Mouse (Mus musculus) frontal cortex, adult 2 months (tissue): Measurements from ENCODE around the gene Stab2. TPM values are rescaled to one million over a fixed set of nuclear protein-coding genes. Genes with fewer than 3 reads are reported as not detected.

Experiments
- DNase-seq, 2 experiments: peaks; one replicate each; pipeline ENCODE4 v3.0.0; 2022; ENCODE audit warnings: low spot score in 1 of 2; ENCODE audit errors: extremely low spot score in 1 of 2
- polyA plus RNA-seq: library from polyadenylated mRNA; depleted of rRNA; stranded (reverse); fragments of >200 nt; gene quantifications from 2 replicates; pipeline ENCODE4 v1.2.3, GENCODE M21; 2012

The Stab2 gene
- polyA plus RNA-seq, 1 experiment = 0.08 TPM

DNA sequence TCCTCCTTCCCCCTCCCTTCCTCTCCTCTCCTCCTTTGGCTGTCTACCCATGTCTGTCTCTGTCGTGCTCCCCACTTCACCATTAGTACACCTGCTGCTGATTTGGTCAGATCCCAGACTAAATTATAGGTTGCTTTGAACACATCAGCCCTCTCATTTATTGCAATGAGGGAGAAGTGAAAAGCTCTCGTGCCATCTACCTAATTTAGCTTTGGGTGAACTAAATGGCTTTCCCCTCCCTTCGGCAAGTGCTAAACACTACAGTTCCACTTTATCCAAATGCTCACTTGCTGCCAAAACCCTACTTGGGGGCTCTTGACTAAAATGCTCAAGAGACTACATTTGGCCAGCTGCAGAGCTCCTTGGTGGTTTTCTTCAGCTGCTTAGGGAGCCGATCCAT, 171.0 kb downstream of the Stab2 start:
- no peak for DNase-seq

DNA sequence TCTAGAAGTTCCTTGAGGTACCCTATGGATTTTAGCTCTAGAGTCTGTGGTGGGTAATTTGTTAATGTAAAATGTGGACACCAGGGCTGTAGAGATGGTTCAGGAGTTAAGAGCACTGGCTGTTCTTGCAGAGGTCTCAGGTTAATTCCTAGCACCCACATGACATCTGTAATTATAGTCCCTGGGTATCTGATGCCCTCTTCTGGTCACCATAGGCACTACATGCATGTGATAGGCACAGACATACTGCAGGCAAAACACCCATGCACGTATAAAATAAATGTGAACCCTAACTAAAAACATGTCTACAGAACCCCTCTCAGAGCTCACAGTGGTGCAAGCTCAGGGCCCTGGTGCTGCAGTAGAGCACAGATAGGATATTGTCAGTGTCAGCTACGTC, 178.3 kb downstream of the Stab2 start:
- DNase-seq = no peak

DNA sequence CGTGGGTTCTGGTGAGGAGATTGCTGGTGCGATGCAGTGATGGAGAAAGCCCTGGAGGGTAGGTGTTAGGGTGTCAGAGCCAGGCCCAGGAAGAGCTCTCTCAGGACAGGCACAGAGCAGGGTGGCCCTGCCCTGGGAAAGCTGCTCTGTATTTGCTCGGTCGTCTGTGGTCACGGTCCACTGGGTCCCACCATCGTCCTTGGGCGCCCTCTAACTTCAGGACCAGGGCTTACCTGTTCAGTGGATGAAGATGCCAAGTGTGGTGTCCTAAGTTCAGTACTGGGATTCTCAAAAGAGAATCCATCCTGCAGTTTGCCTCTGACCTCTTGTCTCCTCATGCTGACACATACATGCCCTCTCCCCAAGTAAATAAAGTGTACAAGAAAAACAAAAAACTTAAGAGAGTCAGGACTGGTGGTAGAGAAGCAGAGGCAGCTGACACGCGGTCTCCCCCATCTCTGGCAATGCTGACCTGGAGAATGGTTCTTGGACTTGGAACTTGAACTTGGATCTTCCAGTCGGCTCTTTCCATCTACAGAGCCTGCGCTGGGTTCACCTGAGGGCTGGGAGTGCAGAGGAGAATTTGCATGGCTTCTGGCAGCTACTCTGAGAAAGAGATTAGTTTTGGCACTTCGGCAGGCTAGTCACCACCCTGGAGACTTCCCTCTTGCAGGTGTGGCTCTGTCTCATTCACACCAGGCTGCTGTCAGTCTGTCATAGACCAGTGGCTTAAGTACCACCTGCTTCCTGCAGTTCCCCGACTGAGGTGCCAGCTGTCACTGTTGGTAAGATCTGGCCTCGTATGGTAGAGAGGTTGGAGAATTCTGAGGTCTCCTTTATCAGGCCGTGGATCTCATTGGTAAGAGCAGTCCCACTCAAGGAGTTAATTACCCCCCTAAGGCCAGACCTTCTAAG, 179.3 kb downstream of the Stab2 start:
- no peak for DNase-seq

DNA sequence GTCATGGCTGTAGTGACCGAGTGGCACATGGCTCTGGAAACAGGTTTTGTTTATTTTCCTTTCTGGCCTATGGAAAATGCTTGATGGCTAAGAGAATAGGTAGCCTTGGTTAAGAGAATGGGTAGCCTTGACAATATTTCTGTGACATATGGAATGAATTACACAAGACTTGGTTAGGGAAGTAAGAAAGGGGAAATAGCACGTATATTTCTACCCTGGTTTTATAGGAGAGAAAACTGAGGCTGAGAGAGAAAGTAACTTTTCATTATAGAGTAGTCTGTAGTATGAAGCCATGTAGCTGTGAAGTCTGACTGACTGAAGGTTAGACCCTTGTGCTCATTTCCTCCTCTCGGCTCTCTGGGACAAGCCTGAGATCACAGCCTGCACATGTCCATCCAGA, 180.9 kb downstream of the Stab2 start:
- no peak for DNase-seq

DNA sequence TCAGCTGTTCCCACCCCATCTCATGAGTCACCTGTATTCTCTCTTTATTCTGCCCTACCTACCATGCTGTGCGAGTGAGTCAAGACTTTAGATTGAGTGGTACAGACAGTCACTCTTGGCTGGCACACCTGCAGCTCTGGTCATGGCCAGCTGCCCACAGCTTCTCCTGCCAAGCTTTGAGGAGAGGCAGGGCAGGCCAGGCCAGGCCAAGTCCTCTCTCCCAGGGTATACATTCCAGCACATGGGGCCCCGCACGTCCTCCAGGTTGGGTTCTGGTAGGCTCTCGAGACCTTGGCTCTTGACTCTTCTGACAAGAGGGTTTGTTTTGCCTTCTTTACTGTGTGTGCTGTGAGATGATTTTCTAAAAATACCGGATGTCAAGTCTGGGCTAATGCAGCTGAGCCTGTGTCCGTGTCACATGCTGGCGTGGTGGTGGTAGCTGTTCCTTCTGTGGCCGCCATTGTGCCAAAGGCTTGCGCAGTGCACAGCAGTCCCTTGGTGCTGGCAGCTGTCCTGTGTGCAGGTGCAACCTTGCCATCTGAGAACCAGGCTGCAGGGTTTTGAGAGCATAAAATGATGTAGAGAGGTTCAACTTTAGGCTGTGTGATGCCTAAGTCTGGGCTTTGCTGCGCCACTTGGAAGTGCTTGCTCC, 181.8 kb downstream of the Stab2 start:
- no peak for DNase-seq

DNA sequence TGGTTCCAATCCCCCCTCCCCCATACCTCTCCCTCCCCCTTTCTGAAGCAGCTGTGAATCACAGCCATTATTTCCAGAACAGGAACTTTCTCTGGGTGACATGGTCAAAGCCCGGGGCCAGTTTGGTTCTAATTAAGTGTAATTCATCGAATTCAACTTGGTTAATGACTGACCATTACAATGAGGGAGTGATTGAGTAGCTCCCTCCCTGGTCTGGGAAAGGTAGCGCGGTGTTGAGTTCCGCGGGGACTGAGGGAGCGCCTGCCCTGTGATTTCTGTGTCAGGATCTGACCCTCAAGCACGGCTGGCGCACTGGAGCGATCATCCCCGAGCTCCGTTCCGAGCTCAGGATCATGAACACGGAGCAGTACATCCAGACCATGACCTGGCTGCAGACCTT, 183.0 kb downstream of the Stab2 start:
- DNase-seq = no peak

DNA sequence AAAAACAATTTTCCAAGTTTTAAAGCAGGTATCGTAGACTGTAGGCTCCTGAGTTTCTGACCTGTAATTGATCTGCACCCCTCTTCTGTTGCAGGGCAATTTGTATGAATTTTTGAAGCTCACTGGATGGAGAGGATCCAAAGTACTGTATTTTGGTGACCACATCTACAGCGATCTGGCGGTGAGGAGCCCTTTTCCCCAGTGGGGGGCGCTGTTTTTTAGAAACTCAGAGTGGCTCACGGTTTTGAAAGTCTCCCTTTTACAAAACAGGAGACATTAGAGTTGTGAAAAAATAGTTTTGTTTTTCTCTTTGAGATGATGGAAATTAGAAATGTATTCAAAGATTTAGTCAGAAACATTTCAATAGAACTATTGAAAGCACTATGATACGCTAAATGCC, 183.7 kb downstream of the Stab2 start:
- DNase-seq = no peak

DNA sequence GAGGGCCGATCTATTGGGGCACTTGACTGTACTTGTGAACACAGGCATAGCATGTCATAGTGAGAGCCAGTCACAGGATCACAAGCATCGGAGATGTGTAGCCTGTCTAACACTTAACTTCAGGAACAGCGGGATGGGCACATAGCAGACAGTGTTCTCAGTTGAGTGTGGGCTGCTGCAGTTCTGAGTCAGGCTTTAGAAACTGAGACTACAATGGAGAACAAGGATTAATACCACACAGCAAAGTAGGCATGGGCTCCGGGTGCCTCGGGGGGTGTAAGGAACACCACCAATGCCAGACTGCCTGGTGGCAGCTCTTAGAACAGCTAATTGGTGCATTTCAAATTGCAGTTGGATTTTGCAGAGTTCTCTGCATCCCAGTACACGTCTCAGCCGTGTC, 186.8 kb downstream of the Stab2 start:
- DNase-seq = peak in 1 of 2 experiments; percentile 17

DNA sequence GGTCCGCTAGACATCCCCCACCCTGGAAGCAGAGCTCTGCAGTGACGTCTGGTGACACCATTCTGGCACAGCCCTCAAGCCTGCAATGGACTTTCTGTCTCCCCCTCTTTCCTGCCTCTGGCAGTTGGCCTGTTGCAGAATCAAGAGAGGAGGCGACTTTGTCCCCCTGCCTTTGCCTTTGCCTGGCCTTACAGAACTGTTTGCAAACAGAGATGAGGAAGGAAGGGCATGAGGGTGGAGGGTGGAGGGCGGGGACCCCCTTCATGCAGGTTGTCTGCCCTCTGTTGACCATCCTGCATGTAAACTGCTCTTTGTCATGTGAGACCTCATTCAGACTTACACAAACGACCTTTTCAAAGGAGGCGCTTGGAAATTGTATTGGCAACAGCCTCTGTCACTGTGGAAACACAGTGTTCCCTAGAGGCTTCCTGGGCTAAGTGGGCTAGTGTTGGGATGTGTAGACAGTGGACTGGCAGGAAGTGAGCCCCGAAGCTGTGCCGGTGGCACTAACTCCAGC, 188.1 kb downstream of the Stab2 start:
- peak in 1 of 2 experiments; percentile 33 for DNase-seq

DNA sequence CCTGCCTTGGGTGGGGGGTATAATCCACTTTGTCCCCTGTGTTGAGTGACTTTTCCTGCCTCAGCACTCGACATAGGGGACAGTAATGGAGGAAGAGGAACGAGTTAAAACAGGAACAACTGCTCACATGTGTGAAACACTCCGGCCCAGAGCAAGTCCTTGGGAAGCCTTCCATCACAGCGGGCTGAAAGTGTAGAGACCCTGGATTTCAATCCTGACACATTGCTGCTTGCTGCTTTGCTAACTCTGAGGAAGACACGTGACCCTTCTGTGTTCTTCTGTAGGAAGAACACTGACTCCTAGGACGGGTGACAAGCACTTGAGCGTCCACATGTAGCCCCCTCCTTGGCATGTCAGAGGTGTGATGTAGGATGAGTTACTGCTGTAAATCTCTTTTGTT, 192.7 kb downstream of the Stab2 start:
- no peak for DNase-seq

DNA sequence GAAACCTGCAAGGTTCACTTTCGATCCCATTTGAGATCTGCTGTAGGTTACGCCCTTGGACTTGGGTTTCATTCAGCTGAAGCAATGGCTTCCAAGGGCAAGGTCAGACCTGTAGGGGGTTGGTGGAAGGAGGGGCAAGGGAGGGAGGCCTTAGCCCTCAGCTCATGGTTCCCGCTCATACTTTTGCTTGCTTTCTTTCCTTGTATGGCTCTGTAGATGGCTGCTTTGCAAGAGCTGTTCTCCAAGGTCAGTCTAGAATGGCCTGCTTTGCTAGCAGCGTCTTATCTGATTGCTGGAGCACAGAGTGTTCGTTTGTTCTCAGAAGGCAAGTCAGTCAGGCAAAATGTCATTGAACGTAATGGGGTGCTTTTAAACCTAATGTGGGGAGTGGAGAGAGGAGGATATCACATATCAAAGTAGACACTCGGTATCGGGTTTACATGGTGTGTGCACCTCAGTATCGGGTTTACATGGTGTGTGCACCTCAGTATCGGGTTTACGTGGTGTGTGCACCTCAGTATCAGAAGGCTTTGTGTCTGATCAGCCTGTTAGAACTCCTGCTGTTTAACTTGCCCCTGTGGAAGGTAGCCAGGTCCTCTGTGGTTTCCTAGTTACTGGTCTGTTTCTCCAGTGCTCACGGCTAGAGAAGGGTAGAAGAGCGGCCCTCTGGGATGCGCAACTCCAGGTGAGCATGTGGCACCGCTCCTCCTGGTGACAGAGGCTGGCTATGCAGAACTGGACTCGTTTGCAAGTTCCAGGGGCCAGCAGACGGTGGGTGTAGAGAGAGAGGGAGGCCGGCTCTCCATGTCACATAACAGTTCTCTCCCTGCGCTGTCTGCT, 193.3 kb downstream of the Stab2 start:
- DNase-seq = no peak

DNA sequence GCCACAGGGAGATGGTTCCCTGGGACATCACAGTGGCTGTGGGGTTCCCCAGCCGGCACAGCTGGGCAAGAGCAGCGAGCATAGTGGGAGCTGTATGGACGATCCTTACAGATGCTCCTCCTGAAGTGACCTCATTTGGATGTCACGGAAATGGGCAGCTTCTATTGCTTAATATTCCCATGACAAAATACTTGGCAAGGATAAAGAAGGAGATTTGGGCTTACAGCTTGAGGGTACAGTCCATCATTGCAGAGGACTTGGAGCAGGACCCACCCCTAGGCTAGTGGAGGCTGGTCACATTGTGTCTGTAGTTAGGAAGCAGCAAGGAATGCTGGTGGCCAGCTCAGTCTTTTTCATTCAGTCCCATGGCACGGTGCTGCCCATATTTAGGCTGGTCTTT, 197.2 kb downstream of the Stab2 start:
- no peak for DNase-seq

DNA sequence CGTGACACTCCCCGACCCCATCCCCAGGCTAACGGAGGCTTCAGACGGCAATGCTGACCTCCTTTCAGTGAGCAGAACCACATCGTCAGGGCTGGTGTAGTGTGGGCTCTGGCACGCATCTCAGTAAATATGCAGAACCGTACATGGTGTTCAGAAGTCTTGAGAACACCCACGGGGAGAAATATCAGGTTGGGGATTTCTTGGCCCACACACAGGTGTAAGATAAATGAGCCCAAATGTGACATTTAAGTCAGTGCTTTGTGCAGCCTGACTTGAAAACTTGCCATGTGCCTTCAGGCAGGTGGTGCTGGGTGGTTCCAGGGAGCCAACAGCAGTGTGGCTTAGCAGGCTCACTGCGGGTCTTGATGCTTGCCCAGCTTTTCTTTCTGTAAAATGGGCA, 197.8 kb downstream of the Stab2 start:
- DNase-seq = peak in 1 of 2 experiments; percentile 54

DNA sequence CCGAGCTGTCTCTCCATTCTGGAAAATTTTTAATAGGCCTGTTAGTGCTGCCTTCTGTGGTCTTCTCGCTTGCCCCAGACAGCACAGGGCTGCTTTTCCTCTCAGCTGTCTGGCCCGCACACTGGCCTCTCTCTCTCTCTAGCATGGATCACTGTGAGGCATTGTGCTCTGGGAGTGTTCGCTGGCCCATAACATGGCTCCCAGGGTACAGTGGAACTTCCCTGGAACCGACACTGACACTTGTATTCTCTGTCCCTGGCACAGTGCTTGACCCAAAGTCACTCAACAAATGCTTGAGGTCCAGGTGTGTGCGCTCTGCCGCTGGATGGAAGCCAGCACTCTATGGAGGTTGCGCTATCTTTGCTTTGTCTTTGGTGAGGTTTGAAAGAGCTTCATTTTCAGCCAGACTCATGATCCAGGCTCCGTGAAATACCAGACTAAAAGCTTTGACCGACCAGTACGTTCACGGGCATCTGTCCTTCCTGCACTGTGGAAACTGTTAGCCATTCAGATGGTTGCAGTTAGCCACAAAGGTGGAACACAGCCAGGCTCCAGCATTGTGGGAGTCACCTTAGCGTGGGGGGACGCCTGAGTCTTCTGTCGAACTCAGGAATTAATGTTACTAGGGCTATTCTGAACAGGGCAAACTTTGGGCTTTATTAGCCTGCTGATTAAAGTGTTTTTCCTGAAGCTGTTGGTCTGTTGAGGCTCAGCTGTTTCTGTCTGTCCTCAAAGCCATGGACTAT, 199.6 kb downstream of the Stab2 start:
- no peak for DNase-seq

DNA sequence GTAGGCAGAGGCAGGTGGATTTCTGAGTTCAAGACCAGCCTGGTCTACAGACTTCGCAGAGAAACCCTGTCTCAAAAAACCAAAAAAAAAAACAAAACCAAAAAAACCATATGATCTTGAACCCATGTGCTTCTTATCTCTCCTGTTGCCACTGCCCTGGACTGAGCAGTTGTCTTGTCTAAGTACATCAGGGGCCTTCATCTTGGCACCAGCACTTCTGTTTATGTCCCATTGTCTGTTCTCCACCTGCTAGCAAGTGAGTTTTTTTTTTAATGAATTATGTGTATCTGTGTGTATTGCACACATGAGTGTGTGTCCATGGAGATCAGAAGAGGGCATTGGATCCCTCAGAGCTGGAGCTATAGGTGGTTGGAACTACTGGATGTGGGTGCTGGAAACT, 200.5 kb downstream of the Stab2 start:
- DNase-seq = no peak

DNA sequence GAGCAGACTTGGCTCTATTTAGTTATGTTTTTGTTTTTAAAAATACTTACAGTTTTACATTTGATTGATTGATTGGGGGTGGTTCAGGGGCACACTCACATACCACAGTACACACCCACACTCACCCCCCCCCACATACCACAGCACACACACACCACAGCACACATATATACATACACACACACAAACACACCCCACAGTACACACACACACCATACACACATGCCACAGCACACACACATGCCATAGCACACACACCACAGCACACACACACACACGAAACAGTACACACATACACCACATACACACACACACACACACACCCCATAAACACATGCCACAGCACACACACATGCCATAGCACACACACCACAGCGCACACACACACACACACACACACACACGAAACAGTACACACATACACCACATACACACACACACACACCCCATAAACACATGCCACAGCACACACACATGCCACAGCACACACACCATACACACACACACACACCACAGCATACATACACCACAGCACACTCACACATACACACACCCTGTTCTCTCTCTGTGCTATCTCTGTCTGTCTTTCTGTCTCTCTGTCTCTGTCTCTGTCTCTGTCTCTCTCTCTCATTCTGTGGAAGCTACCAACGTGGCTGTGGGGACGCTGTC, 211.6 kb downstream of the Stab2 start:
- DNase-seq = no peak

DNA sequence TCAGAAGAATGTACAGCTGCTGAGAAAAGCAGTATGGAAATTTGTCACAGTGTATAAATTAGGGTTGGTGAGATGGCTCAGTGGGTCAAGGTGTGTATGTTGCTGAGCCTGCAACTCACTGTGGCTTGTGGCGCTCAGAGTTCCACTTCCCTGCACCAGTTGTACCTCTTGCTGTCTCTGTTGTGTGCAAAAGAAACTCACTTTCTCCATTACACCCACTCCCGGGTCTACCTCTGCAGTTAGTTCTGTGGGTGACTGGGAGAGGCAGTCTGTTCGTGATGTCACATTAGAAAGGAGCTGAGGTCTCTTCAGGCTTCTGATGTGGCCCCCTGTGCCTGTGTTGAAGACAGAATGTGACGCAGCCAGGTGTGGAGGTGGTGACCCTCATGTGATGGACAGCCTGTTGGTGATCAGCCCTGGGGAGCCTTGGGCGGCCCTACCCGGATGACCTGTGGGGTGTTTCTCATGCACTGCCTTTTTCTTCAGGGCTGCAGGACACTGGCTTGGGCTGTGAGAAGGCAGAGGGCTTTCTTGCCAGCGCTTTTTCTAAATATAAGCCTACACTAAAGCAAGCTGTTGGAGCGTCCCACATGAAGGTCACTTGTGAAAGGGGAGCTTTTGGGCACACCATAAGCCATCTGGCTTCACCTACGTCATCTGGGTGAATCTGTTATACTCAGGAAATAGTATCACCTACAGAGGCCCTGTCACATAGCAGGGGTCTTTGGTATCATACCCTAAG, 212.9 kb downstream of the Stab2 start:
- peak in 1 of 2 experiments; percentile 48 for DNase-seq

DNA sequence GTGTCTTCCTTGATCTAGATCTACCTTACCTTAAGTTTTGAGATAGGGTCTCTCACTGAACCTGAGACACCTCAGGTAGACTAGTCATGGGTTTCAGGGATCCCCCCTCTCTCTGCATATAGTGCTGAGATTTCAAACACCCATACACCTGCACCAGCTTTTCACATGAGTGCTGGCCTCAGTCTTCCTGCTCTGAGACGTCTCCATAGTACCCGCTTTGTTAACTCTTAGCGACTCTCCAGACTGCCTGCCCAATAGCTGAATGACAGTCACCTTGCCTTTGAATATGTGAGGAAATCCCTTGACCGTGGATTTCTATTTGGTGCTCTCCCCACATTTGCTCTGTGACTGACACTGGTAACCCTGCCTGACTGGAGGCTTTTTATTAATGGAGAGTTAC, 213.6 kb downstream of the Stab2 start:
- DNase-seq = no peak

DNA sequence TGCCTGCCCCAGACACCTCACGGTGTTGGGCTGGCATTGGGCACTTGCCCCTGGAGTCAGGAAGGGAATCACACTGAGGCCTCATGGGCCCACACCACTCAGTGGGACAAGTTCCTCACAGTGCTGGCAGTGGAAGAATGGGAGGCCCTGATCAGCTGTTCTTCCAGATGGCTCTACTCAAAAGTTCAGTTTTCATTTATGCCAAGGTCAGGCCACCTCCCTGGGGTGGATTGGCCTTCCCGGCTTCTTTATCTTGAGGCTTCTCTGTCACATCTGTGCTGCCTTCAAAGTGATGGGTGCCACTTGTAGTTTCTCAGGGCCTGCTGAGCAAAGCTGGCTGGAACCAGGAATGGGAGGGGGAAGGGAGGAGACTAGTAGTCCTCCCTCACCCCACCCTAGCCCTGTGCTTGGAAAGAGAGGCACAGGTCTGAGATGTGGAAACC, 214.3 kb downstream of the Stab2 start:
- DNase-seq = no peak
